Mouse (Mus musculus): ENCODE measurements around the gene Cox11. TPM values are rescaled to one million over a fixed set of nuclear protein-coding genes. Genes with fewer than 3 reads are reported as not detected.

Cox11 gene
- polyA plus RNA-seq, 1 experiment from 2014 or later: 37.3 TPM

GRCm38 (mm10) chr11:90690361-90690760, 52.4 kb downstream of the Cox11 start:
- no peak overlapping the region for H3K4me2 ChIP-seq (ENCODE audit: low read length)
- no peak for ATAC-seq
- H3K27me3 ChIP-seq (replicated peaks; ENCODE audit: control insufficient read depth, insufficient read depth, low read length): no peaks in the 10 kb centered on the region
- H3K27ac ChIP-seq (ENCODE audit: low read length): no peak overlapping the region
- 13% methylated on average over 6 of the region's 6 CpGs for WGBS
- no peaks in the 10 kb centered on the region for H3K9me3 ChIP-seq (ENCODE audit: control insufficient read depth, low read length)
- H3K4me3 ChIP-seq (replicated peaks; ENCODE audit: low read length): no peak overlapping the region
- peaks cover 13% of the 10 kb centered on the region for H3K4me1 ChIP-seq (replicated peaks; ENCODE audit: control insufficient read depth, insufficient read depth, low read length)
- H3K36me3 ChIP-seq (ENCODE audit: control insufficient read depth, insufficient read depth): no peaks in the 10 kb centered on the region
- H3K9ac ChIP-seq (replicated peaks; ENCODE audit: low read depth, low read length): no peak overlapping the region

- Histone ChIP-seq H3K4me2 (ENCODE audit: low read length) (no peak overlapping the region), H3K36me3 (ENCODE audit: control insufficient read depth, insufficient read depth) (no peaks in the 10 kb centered on the region), H3K4me3 (replicated peaks; ENCODE audit: low read length) (no peak overlapping the region), H3K27me3 (replicated peaks; ENCODE audit: control insufficient read depth, insufficient read depth, low read length) (no peaks in the 10 kb centered on the region), H3K9me3 (ENCODE audit: control insufficient read depth, low read length) (no peaks in the 10 kb centered on the region), H3K4me1 (replicated peaks; ENCODE audit: control insufficient read depth, insufficient read depth, low read length) (no peaks in the 10 kb centered on the region), H3K9ac (replicated peaks; ENCODE audit: low read depth, low read length) (no peak overlapping the region), H3K27ac (ENCODE audit: low read length) (no peak overlapping the region)
- WGBS: 77% methylated on average over 4 of the region's 4 CpGs
- no peak for ATAC-seq
These were observed 56.2 kb downstream of the Cox11 start for GRCm38 (mm10) chr11:90694206-90694605.

Other genes with a start within 250 kb of the Cox11 start
- gene Hlf, start 247.3 kb upstream of the Cox11 start, polyA plus RNA-seq (2015; fragmentation: Nextera tagmentation; extraction: Ambion mirVana): 5.7 and 5.9 TPM in 2 replicates
- 17.7 and 19.4 TPM in 2 replicates for gene Stxbp4, start 89 bp upstream of the Cox11 start, polyA plus RNA-seq (2015; fragmentation: Nextera tagmentation; extraction: Ambion mirVana)
- 11.4 and 13.1 TPM in 2 replicates for gene Tom1l1, start 50.2 kb downstream of the Cox11 start, polyA plus RNA-seq (2015; fragmentation: Nextera tagmentation; extraction: Ambion mirVana)

Data from forebrain, embryonic 16.5 days (tissue).